Mouse (Mus musculus) lung, adult 2 months (tissue): ENCODE results near the gene Nfic. TPM values are rescaled to one million over a fixed set of nuclear protein-coding genes. Genes with fewer than 3 reads are reported as not detected.

Experiments
- DNase-seq: peaks from one replicate; pipeline ENCODE4 v3.0.0; 2022
- H3K4me1 ChIP-seq: fragments of 200-500 bp; 2 replicates; pipeline ENCODE4 v1.6.1; 2011; ENCODE audit warnings: low read length; ENCODE audit not compliant: control insufficient read depth, insufficient read depth
- H3K4me3 ChIP-seq: fragments of 200-500 bp; replicated peaks from 2 replicates; pipeline ENCODE3; 2011; ENCODE audit warnings: low read depth, mild to moderate bottlenecking, control low read depth, low read length; ENCODE audit errors: extremely low read depth
- CTCF ChIP-seq: fragments of 200-500 bp; IDR thresholded peaks from 2 replicates; pipeline ENCODE4 v1.5.1; 2011; ENCODE audit warnings: mild to moderate bottlenecking, low read length, control low read depth; ENCODE audit not compliant: insufficient read depth
- POLR2A ChIP-seq: fragments of 200-500 bp; IDR thresholded peaks from 2 replicates; pipeline ENCODE4 v1.6.1; 2011; ENCODE audit warnings: low read depth, mild to moderate bottlenecking, control low read depth, low read length, borderline replicate concordance; ENCODE audit errors: extremely low read depth
- WGBS: fragments of 180-500 bp; shearing (Covaris S2); methylation state at CpG from one replicate; pipeline ENCODE4 v1.1.7; 2018; 5-methylcytosine and 5-hydroxymethylcytosine counted together
- polyA plus RNA-seq: library from polyadenylated mRNA; depleted of rRNA; stranded (reverse); fragments of >200 nt; gene quantifications from 2 replicates; pipeline ENCODE4 v1.2.3, GENCODE M21; 2012

The Nfic gene
- polyA plus RNA-seq, 1 experiment, result 103 TPM

- H3K4me3 ChIP-seq, result no peak overlapping the region
- WGBS, result 6% methylated on average over 17 of the region's 18 CpGs
- TF ChIP-seq CTCF, result no peak
- no peak for TF ChIP-seq POLR2A
- DNase-seq, result no peak
- H3K4me1 ChIP-seq, result no peaks in the 10 kb centered on the region
Measured at GRCm38 (mm10) chr10:81472403-81473002, 17.1 kb upstream of the Nfic start.

- DNase-seq, result no peak
- Histone ChIP-seq H3K4me3 (no peak overlapping the region), H3K4me1 (no peaks in the 10 kb centered on the region)
- TF ChIP-seq CTCF, result no peak
- TF ChIP-seq POLR2A, result no peak
- WGBS, result 41% methylated on average over 18 of the region's 18 CpGs
Measured at GRCm38 (mm10) chr10:81470454-81470853, 15.0 kb upstream of the Nfic start.

GRCm38 (mm10) chr10:81469253-81469652 is 13.8 kb upstream of the Nfic start:
- no peak for DNase-seq
- no peak for TF ChIP-seq POLR2A
- no peak overlapping the region for H3K4me3 ChIP-seq
- WGBS, result 72% methylated on average over 5 of the region's 5 CpGs
- no peaks in the 10 kb centered on the region for H3K4me1 ChIP-seq

- Histone ChIP-seq H3K4me1 (no peaks in the 10 kb centered on the region), H3K4me3 (no peak overlapping the region)
- TF ChIP-seq POLR2A (no peak), CTCF (no peak)
- no peak for DNase-seq
- WGBS, result 81% methylated on average over 16 of the region's 16 CpGs
Measured at GRCm38 (mm10) chr10:81467670-81468235, 12.3 kb upstream of the Nfic start.

- WGBS, result 59% methylated on average over 14 of the region's 14 CpGs
- DNase-seq, result no peak
Measured at GRCm38 (mm10) chr10:81466881-81467280, 11.4 kb upstream of the Nfic start.

GRCm38 (mm10) chr10:81466066-81466465 is 10.6 kb upstream of the Nfic start:
- no peak for DNase-seq
- Histone ChIP-seq H3K4me3 (no peak overlapping the region), H3K4me1 (no peaks in the 10 kb centered on the region; the same call in 1 of the 2 replicates)
- TF ChIP-seq CTCF, result no peak
- no peak for TF ChIP-seq POLR2A
- 64% methylated on average over 2 of the region's 2 CpGs for WGBS

More at GRCm38 (mm10) chr10:81466881-81467280, 11.4 kb upstream of the Nfic start:
- no peaks in the 10 kb centered on the region; the same call in 1 of the 2 replicates for H3K4me1 ChIP-seq
- TF ChIP-seq POLR2A (no peak), CTCF (no peak)
- H3K4me3 ChIP-seq, result no peak overlapping the region

- 5% methylated on average over 5 of the region's 5 CpGs for WGBS
Measured at GRCm38 (mm10) chr10:81465265-81465645, 9.8 kb upstream of the Nfic start.

GRCm38 (mm10) chr10:81464405-81465264 is 9.2 kb upstream of the Nfic start:
- Histone ChIP-seq H3K4me1 (no peaks in the 10 kb centered on the region; the same call in 1 of the 2 replicates), H3K4me3 (no peak overlapping the region)
- TF ChIP-seq CTCF (no peak), POLR2A (no peak)
- DNase-seq, result peak; percentile 38
- WGBS, result 4% methylated on average over 33 of the region's 33 CpGs

More at GRCm38 (mm10) chr10:81465265-81465645, 9.8 kb upstream of the Nfic start:
- Histone ChIP-seq H3K4me1 (no peaks in the 10 kb centered on the region; the same call in 1 of the 2 replicates), H3K4me3 (no peak overlapping the region)
- DNase-seq, result no peak
- TF ChIP-seq POLR2A (no peak), CTCF (no peak)

GRCm38 (mm10) chr10:81463531-81463930 is 8.1 kb upstream of the Nfic start:
- TF ChIP-seq CTCF (no peak), POLR2A (no peak)
- H3K4me1 ChIP-seq, result no peaks in the 10 kb centered on the region; the same call in 1 of the 2 replicates
- WGBS, result 61% methylated on average over 4 of the region's 4 CpGs
- no peak for DNase-seq
- no peak overlapping the region for H3K4me3 ChIP-seq
